Mouse (Mus musculus): Measurements from ENCODE around the gene Zc4h2. TPM values are rescaled to one million over a fixed set of nuclear protein-coding genes. Genes with fewer than 3 reads are reported as not detected.

Zc4h2 gene
- 1 to 10 TPM; 5.8 to 5.9 TPM for polyA plus RNA-seq (2017; shearing (Covaris generic))

GRCm38 (mm10) chrX:95657804-95658599 is at the start of gene Zc4h2:
TSS of gene Zc4h2 (minus strand) at chrX:95658509.

Other genes with a start within 250 kb of the Zc4h2 start
- 1 to 10 TPM; 2.8 to 3.5 TPM for gene Amer1, start 213.6 kb downstream of the Zc4h2 start, polyA plus RNA-seq (2017; shearing (Covaris generic))
- gene Asb12, start 100.5 kb downstream of the Zc4h2 start, polyA plus RNA-seq (2017; shearing (Covaris generic)): not detected
- not detected for gene Pfn5, start 100.4 kb downstream of the Zc4h2 start, polyA plus RNA-seq (2017; shearing (Covaris generic))
- gene Zc3h12b, start 53.2 kb upstream of the Zc4h2 start, polyA plus RNA-seq (2017; shearing (Covaris generic)): 1 to 10 TPM in 1 of 2 experiments, under 1 TPM in 1; 0.77 to 2.0 TPM